Mouse (Mus musculus) WW6 (cell line): ENCODE measurements around the gene Coro2a.

ENCODE experiments used
- DNase-seq: peaks from one replicate; pipeline ENCODE4 v3.0.0-alpha.2; 2013; ENCODE audit warnings: low read depth, low spot score

Gene Coro2a

GRCm38 (mm10) chr4:46526798-46527557 lies 75.0 kb downstream of the Coro2a start:
- no peak for DNase-seq

- DNase-seq: no peak
Observed at GRCm38 (mm10) chr4:46526226-46526625, 75.8 kb downstream of the Coro2a start.

GRCm38 (mm10) chr4:46523324-46523723 lies 78.7 kb downstream of the Coro2a start:
- no peak for DNase-seq

- no peak for DNase-seq
Observed at GRCm38 (mm10) chr4:46521457-46521856, 80.5 kb downstream of the Coro2a start.

GRCm38 (mm10) chr4:46520491-46520890 lies 81.5 kb downstream of the Coro2a start:
- no peak for DNase-seq

- DNase-seq: no peak
Observed at GRCm38 (mm10) chr4:46507736-46508460, 94.1 kb downstream of the Coro2a start.

GRCm38 (mm10) chr4:46506801-46507610 lies 95.0 kb downstream of the Coro2a start:
- DNase-seq: peak; percentile 56

GRCm38 (mm10) chr4:46505361-46506057 lies 96.5 kb downstream of the Coro2a start:
- no peak for DNase-seq

GRCm38 (mm10) chr4:46503881-46504280 lies 98.1 kb downstream of the Coro2a start:
- no peak for DNase-seq

GRCm38 (mm10) chr4:46502606-46503502 lies 99.1 kb downstream of the Coro2a start:
- no peak for DNase-seq

GRCm38 (mm10) chr4:46498976-46499375 lies 103.0 kb downstream of the Coro2a start:
- no peak for DNase-seq

- DNase-seq: no peak
Observed at GRCm38 (mm10) chr4:46498511-46498910, 103.5 kb downstream of the Coro2a start.

GRCm38 (mm10) chr4:46497286-46497892 lies 104.6 kb downstream of the Coro2a start:
- DNase-seq: no peak

GRCm38 (mm10) chr4:46495543-46495942 lies 106.5 kb downstream of the Coro2a start:
- DNase-seq: no peak

GRCm38 (mm10) chr4:46493071-46493470 lies 108.9 kb downstream of the Coro2a start:
- no peak for DNase-seq

GRCm38 (mm10) chr4:46489028-46489925 lies 112.7 kb downstream of the Coro2a start, which contains the start of gene Nans:
Gene Nans (plus strand): TSS chr4:46489248.
- peak; percentile 88 for DNase-seq

- DNase-seq: no peak
Observed at GRCm38 (mm10) chr4:46487348-46487747, 114.7 kb downstream of the Coro2a start.
